Mouse (Mus musculus) CH12.LX (cell line): ENCODE data around the gene Slc13a2.

Experiments used
- CTCF ChIP-seq, 2 experiments: IDR thresholded peaks in 1 of 2; conservative IDR thresholded peaks in 1 of 2; 2 replicates each; pipeline ENCODE4 v1.5.1; 2011 to 2012; ENCODE audit warnings: low read depth in 2 of 2, low read length in 2 of 2, improper control_type of control experiment in 1 of 2, inconsistent platforms in 1 of 2, mild to moderate bottlenecking in 1 of 2, moderate library complexity in 1 of 2
- E2F4 ChIP-seq: IDR thresholded peaks from 2 replicates; pipeline ENCODE4 v1.6.1; 2011; ENCODE audit warnings: low read depth, low read length, improper control_type of control experiment; ENCODE audit not compliant: insufficient replicate concordance
- EP300 ChIP-seq: IDR thresholded peaks from 2 replicates; pipeline ENCODE4 v1.6.1; 2011; ENCODE audit warnings: low read length, improper control_type of control experiment
- ETS1 ChIP-seq: conservative IDR thresholded peaks from 2 replicates; pipeline ENCODE4 v1.6.1; 2012; ENCODE audit warnings: low read depth, mild to moderate bottlenecking, inconsistent platforms, low read length, improper control_type of control experiment, moderate library complexity
- MAZ ChIP-seq: IDR thresholded peaks from 2 replicates; pipeline ENCODE4 v1.6.1; 2012; ENCODE audit warnings: low read depth, mild to moderate bottlenecking, inconsistent platforms, low read length, improper control_type of control experiment, moderate library complexity
- NRF1 ChIP-seq: IDR thresholded peaks from 2 replicates; pipeline ENCODE4 v1.6.1; 2014; ENCODE audit warnings: low read depth, mild to moderate bottlenecking, inconsistent platforms, low read length, improper control_type of control experiment, moderate library complexity
- POLR2A ChIP-seq: IDR thresholded peaks from 2 replicates; pipeline ENCODE4 v1.6.1; 2011; ENCODE audit warnings: low read depth, mild to moderate bottlenecking, improper control_type of control experiment, low read length
- POLR2AphosphoS2 ChIP-seq: IDR thresholded peaks from 2 replicates; pipeline ENCODE4 v1.6.1; 2011; ENCODE audit warnings: low read depth, low read length, improper control_type of control experiment
- RAD21 ChIP-seq: IDR thresholded peaks from 2 replicates; pipeline ENCODE4 v1.6.1; 2011; ENCODE audit warnings: low read depth, mild to moderate bottlenecking, low read length, improper control_type of control experiment, moderate library complexity
- TCF12 ChIP-seq: IDR thresholded peaks from 2 replicates; pipeline ENCODE4 v1.6.1; 2014; ENCODE audit warnings: low read depth, mild to moderate bottlenecking, inconsistent platforms, low read length, improper control_type of control experiment
- UBTF ChIP-seq: IDR thresholded peaks from 2 replicates; pipeline ENCODE4 v1.6.1; 2012; ENCODE audit warnings: low read depth, mild to moderate bottlenecking, inconsistent platforms, low read length, improper control_type of control experiment, moderate library complexity
- USF1 ChIP-seq: IDR thresholded peaks from 2 replicates; pipeline ENCODE4 v1.6.1; 2014; ENCODE audit warnings: low read depth, mild to moderate bottlenecking, inconsistent platforms, low read length, improper control_type of control experiment
- ZKSCAN1 ChIP-seq: IDR thresholded peaks from 2 replicates; pipeline ENCODE4 v1.6.1; 2012; ENCODE audit warnings: low read depth, inconsistent platforms, low read length, improper control_type of control experiment, borderline replicate concordance
- ZMIZ1 ChIP-seq: IDR thresholded peaks from 2 replicates; pipeline ENCODE4 v1.6.1; 2012; ENCODE audit warnings: low read depth, mild to moderate bottlenecking, inconsistent platforms, low read length, improper control_type of control experiment

GRCm38 (mm10) chr11:78427655-78428054, 5.6 kb upstream of the Slc13a2 start:
- TF ChIP-seq MAZ (no peak), ETS1 (no peak), EP300 (no peak), RAD21 (no peak), POLR2A (no peak), CTCF (conservative IDR thresholded peaks at IDR 0.05 in 1 of 2, IDR thresholded peaks at IDR 0.05 in 1 of 2; ENCODE audit: low read depth in 2 of 2, low read length in 2 of 2) (no peak), NRF1 (no peak), USF1 (no peak), ZKSCAN1 (no peak), ZMIZ1 (no peak), E2F4 (no peak), TCF12 (no peak), UBTF (no peak), POLR2AphosphoS2 (no peak)
